Mouse (Mus musculus): ENCODE data around the gene Abr. TPM values are rescaled to one million over a fixed set of nuclear protein-coding genes. Genes with fewer than 3 reads are reported as not detected.

Gene Abr
- total RNA-seq, 2 experiments from 2014 or later = 267 to 280 TPM

GRCm38 (mm10) chr11:76624071-76624470 is 2.0 kb upstream of the Abr start:
- no peak for DNase-seq
- intact Hi-C loops (cut with DNase I) = no loop called here

- DNase-seq = peak; percentile 86
- intact Hi-C loops (cut with DNase I) = no loop called here
These were observed 1.3 kb upstream of the Abr start for GRCm38 (mm10) chr11:76623206-76623961.

GRCm38 (mm10) chr11:76622566-76623205 is 572 bp upstream of the Abr start:
- DNase-seq = peak; percentile 45
- intact Hi-C loops (cut with DNase I) = no loop called here

GRCm38 (mm10) chr11:76618134-76618533 is 4.0 kb downstream of the Abr start:
- intact Hi-C loops (cut with DNase I) = no loop called here
- no peak for DNase-seq

- intact Hi-C loops (cut with DNase I) = no loop called here
These were observed 7.9 kb downstream of the Abr start for GRCm38 (mm10) chr11:76614246-76614645.

GRCm38 (mm10) chr11:76612638-76613104 is 9.4 kb downstream of the Abr start:
- DNase-seq = peak; percentile 61
- intact Hi-C loops (cut with DNase I) = no loop called here

More at GRCm38 (mm10) chr11:76614246-76614645, 7.9 kb downstream of the Abr start:
- no peak for DNase-seq

- intact Hi-C loops (cut with DNase I) = no loop called here
- no peak for DNase-seq
These were observed 11.2 kb downstream of the Abr start for GRCm38 (mm10) chr11:76610948-76611347.

- intact Hi-C loops (cut with DNase I) = no loop called here
- DNase-seq = no peak
These were observed 15.6 kb downstream of the Abr start for GRCm38 (mm10) chr11:76606521-76606920.

GRCm38 (mm10) chr11:76599219-76599618 is 22.9 kb downstream of the Abr start:
- intact Hi-C loops (cut with DNase I) = no loop called here
- no peak for DNase-seq

- intact Hi-C loops (cut with DNase I) = no loop called here
- no peak for DNase-seq
These were observed 23.4 kb downstream of the Abr start for GRCm38 (mm10) chr11:76598757-76599156.

GRCm38 (mm10) chr11:76593620-76594326 is 28.3 kb downstream of the Abr start:
- DNase-seq = no peak
- intact Hi-C loops (cut with DNase I) = no loop called here

GRCm38 (mm10) chr11:76589746-76590145 is 32.4 kb downstream of the Abr start:
- DNase-seq = no peak
- intact Hi-C loops (cut with DNase I) = no loop called here

- intact Hi-C loops (cut with DNase I) = no loop called here
- DNase-seq = no peak
These were observed 33.3 kb downstream of the Abr start for GRCm38 (mm10) chr11:76588632-76589485.

- intact Hi-C loops (cut with DNase I) = no loop called here
- DNase-seq = no peak
These were observed 34.1 kb downstream of the Abr start for GRCm38 (mm10) chr11:76588032-76588431.

GRCm38 (mm10) chr11:76587333-76587732 is 34.8 kb downstream of the Abr start:
- intact Hi-C loops (cut with DNase I) = no loop called here
- no peak for DNase-seq

- intact Hi-C loops (cut with DNase I) = no loop called here
- DNase-seq = no peak
These were observed 36.0 kb downstream of the Abr start for GRCm38 (mm10) chr11:76586119-76586518.

GRCm38 (mm10) chr11:76577588-76578257 is 44.4 kb downstream of the Abr start:
- intact Hi-C loops (cut with DNase I) = loop anchor here (10.0 kb wide), 1 partner anchor 53 kb away; no protein-coding TSS in a partner anchor

GRCm38 (mm10) chr11:76572820-76573385 is 49.2 kb downstream of the Abr start:
- DNase-seq = no peak
- intact Hi-C loops (cut with DNase I) = loop anchor here (10.0 kb wide), 1 partner anchor 48 kb away; no protein-coding TSS in a partner anchor

More at GRCm38 (mm10) chr11:76577588-76578257, 44.4 kb downstream of the Abr start:
- DNase-seq = peak; percentile 94

GRCm38 (mm10) chr11:76571613-76571929 is 50.5 kb downstream of the Abr start:
- intact Hi-C loops (cut with DNase I) = loop anchor here (10.0 kb wide), 1 partner anchor 47 kb away; no protein-coding TSS in a partner anchor
- no peak for DNase-seq

Data from left cerebral cortex, postnatal 4 days (tissue).